Mouse (Mus musculus) spleen, postnatal 4 days (tissue): ENCODE data around the gene Usf1.

Experiments
- DNase-seq, 2 experiments: peaks; one replicate each; pipeline ENCODE4 v3.0.0; 2022; ENCODE audit warnings: low spot score in 2 of 2

Gene Usf1

GRCm38 (mm10) chr1:171418660-171419059, 7.5 kb downstream of the Usf1 start, which contains the start of gene Tstd1:
TSS of gene Tstd1 (plus strand) at chr1:171418872.
- DNase-seq, result no peak

DNA sequence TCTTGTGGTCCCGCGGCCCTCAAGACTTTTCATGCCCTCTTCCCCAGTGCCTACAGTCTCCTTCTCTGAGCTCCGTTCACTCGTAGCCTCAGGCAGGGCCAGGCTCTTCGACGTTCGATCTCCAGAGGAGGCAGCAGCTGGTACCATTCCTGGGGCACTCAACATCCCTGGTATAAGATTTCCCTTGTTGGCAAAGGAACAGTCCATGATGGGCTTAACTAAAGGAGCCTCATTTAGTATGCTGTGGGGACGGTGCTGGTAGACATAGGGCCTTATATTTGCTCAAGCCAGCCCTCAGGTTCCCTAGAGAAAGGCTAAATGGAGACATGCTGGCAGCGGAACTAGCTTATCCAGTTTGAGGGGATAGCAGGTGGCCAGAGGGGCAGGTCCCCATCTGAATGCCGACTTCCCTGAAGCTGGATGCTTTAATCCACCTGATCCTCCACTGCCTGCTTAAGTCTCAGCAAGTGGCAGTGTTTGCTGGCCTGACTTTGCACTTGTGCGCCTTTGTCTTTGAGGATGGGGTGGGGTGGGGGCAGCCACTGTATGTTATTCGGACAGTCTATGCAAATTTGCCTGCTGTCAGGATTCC, 8.3 kb downstream of the Usf1 start:
- DNase-seq, result no peak

DNA sequence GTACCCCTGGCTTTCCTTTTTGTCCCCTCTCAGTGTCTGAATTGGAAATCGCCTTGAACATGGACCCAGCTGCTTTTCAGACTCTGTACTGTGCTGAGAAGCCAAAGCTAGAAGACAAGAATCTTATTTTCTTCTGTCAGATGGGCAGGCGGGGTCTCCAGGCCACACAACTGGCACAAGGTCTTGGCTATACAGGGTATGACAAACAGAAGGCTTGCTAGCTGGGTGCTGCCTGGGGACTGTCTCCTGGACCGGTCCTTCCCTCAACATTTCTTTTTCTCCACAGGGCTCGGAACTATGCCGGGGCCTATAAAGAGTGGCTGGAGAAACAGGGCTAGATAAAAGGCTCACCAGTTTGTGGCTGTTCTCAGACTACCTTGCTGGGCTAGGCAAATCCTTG, 8.8 kb downstream of the Usf1 start:
- no peak for DNase-seq

DNA sequence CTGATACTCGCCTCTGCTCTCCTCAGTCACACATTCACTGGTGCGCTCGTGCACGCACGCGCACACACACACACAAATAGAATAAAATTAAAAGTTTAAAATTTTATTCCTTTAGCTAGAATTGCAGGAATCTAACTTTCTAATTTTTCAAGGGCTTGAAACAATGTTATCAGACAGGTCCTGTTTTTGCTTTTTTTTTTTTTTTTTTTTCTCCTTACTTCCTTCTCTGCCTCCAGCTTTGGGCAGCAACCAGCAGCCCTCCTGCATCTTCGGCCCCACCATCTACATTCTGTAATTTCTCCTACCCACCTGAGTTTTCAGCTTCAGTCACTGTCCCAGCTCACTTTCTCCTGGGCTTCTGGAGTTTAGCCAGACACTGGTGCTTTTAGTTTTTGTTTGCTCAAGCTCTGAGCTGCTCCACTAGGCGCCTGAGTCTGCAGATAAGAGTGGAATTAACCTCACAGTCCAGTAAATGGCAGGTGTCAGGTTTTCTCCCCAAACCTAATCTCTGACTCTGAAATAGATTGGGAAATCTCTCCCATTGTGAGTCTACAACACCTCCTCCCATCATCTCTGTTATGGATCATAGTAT, 11.5 kb downstream of the Usf1 start:
- DNase-seq, result no peak

GRCm38 (mm10) chr1:171424638-171425037, 13.5 kb downstream of the Usf1 start:
- no peak for DNase-seq

GRCm38 (mm10) chr1:171425126-171425525, 14.0 kb downstream of the Usf1 start:
- no peak for DNase-seq

DNA sequence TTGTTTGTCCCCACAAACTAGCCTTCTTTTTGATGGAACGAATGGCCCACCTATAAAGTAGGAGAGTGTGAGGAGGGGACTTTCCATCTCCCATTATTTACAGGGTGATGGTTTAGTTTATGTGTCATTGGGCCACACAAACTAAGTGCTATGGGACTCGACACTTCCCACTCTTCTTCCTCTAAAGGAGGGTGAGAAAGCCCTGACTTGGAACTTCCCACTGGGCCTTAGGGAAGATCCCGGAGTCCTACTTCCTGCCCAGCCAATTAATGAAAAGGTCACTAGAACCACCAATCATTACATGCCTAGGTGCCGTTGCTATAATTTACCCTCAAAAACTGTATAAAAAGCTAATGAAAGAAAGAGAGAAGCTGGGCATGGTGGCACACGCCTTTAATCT, 21.0 kb downstream of the Usf1 start:
- DNase-seq, result no peak

GRCm38 (mm10) chr1:171435288-171435814, 24.2 kb downstream of the Usf1 start:
- no peak for DNase-seq

- no peak for DNase-seq
Observed at GRCm38 (mm10) chr1:171435974-171436373, 24.9 kb downstream of the Usf1 start.

DNA sequence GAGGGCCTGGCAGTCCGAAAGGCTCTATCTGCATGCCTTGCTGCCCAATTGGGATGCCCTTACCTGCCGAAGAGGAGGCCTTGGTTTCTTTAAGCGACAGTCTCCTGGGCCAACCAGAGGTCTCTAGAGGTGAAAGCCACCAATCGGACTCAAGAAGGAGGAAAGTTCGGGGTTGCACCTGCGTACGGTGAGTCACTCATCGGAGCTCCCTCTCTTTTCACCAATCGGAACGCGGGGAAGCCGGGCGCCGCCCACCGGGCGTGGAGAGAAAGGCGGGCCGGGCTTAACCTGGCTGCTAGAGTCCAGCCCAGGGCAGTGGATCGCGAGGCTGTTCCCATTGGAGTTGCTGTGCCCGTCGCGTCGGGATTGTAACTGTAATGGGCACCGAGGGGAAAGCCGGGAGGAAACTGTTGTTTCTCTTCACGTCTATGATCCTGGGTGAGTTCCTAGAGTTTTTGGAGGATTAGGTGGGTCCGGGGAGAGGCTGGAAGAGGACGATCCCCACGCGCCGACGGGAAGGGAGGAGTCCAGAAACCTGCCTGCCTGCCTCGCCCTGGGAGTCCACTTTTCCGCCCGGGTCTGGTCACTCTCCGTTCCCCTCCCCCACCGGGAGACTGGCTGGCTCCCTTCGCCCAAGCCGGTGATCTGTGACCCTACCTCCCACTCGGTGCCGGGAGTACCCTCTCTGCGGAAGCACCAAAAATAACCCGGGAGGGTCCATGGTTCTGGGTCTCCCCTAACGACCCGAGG, 26.3 kb downstream of the Usf1 start, which contains the start of gene F11r:
Gene F11r, plus strand, starts transcription at position 272 of the 750 bp plus-strand sequence.
- DNase-seq, result peak; percentile 57 to 81

GRCm38 (mm10) chr1:171438014-171438670, 27.0 kb downstream of the Usf1 start:
- DNase-seq, result no peak

GRCm38 (mm10) chr1:171439072-171439471, 28.0 kb downstream of the Usf1 start:
- no peak for DNase-seq

DNA sequence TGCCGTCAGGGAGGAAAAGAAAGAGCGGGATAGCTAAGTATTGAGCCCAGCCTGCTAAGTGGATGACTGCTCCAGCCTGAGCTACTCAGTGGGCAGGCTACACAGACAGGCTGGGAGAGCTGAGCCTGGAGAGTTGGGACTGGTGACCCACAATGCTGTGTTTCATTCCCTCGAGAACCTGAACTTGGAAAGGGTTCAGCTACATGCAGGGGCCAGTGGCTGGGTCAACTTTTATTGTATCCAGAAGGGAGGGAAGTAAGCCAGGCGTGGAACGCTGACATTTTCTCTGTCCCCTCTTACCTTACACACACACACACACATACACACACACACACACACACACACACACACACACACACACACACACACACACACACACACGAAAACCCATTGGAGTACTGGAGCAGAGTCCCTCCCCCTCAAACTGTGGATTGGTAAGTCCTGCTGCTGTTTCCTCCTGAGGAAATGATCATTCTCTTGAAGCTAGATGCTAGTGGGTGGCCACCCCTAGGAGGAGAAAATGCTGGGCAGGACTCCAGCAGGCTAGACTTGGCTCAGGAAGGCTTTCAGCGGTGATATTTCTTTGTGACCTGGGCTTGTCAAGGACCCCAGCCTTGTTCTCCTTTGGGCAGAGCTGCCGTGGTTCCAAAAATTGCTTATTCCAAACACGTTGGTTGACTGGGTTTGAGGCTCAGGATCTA, 29.1 kb downstream of the Usf1 start:
- DNase-seq, result no peak

DNA sequence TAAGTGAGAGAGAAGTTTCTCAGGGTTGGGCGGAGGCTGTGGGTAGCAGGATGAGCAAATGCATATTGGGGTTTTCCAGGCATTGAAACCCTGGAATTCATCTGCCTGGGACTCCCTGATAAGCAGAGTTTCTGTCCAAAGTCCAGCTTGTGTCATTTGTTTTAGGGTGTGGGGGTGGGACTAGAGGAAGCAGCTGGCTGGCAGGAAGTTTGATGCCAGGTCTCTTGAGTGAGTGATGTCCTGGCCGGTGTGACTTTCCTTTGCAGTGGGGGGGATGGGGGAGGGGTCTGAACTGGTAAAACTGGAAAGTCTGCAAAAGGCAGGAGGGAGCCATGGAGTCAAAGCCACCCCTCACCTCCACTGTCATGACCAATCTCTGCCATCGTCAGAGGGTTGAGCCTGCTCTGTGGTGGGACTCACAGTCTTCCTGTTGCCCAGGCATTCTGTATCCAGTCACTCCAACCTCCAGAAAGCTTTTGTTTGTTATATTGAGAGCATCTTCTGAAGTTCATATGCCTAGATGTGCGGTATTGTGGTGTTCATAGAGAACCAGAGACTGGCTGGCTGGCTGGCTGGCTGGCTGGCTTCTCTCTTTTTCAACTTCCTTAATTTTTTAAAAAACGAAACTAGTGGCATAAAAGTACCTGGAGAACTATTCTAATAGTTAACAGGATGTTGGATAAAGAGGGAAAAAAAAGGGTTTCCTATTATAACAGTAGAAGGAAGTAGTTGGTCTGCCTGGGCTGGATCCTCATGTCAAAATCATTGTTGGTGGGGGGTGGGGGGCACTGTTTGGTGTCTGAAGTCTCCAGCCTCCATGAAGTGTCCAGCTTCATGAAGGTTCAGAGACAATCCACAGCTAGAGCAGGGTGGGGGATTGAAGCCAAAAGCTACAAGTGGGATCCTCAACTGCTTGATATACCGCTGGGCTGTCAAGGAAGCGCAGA, 30.6 kb downstream of the Usf1 start:
- no peak for DNase-seq

GRCm38 (mm10) chr1:171442413-171442760, 31.3 kb downstream of the Usf1 start:
- DNase-seq, result no peak

DNA sequence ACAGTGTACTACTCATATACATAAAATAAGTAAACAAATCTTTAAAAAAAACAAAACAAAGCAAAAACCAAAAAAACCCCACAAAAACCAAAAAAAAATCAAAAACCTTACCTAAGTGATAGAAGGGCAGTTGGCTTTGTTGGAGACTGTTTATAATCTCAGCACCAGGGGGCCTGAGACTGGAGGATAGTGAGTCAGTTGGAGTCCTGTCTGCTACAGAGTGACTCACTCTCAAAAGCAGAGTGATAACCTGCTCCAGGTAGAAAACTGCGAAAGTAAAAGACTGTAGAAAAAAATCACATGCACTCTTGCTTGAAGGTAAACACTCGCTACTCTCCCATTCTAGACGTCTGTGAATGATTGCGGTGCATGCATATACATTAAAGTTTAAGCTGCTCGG, 33.9 kb downstream of the Usf1 start:
- no peak for DNase-seq

DNA sequence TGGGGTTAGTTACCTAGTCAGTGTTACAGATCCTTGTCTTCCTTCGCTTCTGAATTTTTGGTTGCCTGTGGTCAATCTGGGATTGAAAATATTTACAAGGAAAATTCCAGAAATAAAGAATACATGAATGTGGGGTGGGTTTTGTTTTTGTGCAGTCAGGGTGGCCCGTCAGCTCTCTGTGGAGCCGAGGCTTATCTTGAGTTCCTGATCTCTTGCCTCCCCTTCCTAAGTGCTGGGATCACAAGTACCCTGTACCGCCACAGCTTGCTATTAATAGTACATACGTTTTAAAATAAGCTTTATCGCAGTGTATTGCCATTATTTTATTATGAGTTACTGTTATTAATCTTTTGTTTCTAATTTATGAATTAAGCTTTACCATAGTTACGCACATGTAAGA, 35.7 kb downstream of the Usf1 start:
- DNase-seq, result no peak

DNA sequence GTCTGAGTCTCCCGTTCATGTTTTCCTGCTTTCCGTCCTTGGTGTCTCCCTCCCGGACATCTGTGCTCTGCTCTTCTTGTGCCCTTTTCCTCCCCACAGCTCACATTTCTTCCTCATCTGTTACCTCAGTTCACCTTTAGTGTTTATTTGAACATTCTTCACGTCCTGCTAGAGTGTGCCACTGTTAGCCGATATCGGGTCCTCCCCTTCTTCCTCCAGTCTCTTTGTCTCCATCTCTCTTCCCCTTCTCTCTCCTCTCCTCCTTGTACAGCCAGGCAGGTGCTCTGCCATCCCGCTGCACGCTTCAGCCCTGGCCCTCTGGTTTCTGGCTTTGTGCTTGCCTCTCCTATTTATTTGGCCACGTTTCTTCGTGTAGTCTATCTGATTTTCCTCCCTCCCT, 36.6 kb downstream of the Usf1 start:
- no peak for DNase-seq

- no peak for DNase-seq
Observed at GRCm38 (mm10) chr1:171450062-171450461, 38.9 kb downstream of the Usf1 start.

DNA sequence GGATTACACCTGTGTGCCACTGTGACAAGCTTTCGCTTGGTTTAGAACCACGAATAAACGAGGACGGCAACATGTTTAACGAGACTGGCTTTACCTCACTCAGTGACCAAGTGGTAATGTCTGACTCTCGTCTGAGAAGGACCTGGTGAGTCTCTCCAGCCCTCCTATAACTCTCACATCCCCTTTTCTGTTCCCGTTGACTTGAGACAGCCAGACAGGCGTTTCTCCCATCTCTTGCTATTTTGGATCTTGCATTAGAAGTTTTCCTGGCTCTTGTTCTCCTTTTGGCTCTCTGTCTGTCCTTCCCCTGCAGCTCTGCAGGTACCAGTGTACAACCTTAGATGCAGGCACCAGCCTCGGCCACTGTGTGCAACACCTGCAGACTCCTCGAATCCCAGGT, 39.9 kb downstream of the Usf1 start:
- DNase-seq, result no peak

- no peak for DNase-seq
Observed at GRCm38 (mm10) chr1:171452522-171452921, 41.4 kb downstream of the Usf1 start.
